Mouse (Mus musculus): ENCODE measurements around the gene Tkfc. TPM values are rescaled to one million over a fixed set of nuclear protein-coding genes. Genes with fewer than 3 reads are reported as not detected.

Tkfc gene
- polyA plus RNA-seq (2012; rRNA removed): 31.3 and 36.1 TPM in 2 replicates

GRCm38 (mm10) chr19:10605293-10605900 lies at the start of gene Tkfc, which contains the start of gene Ddb1:
TSS of gene Tkfc (minus strand) at chr19:10605654.
TSS of gene Ddb1 (plus strand) at chr19:10605327.

GRCm38 (mm10) chr19:10634106-10634871 lies 28.8 kb upstream of the Tkfc start, which contains the start of gene Vwce:
TSS of gene Vwce (plus strand) at chr19:10634213.

GRCm38 (mm10) chr19:10576690-10577561 lies 28.5 kb downstream of the Tkfc start, which contains the start of the genes Cyb561a3 and Tmem138:
TSS of gene Cyb561a3 (plus strand) at chr19:10577172.
TSS of gene Tmem138 (minus strand) at chr19:10577362.

GRCm38 (mm10) chr19:10555624-10556510 lies 49.6 kb downstream of the Tkfc start, which contains the start of gene Tmem216:
TSS of gene Tmem216 (minus strand) at chr19:10556238.

Other genes starting within 250 kb of the Tkfc start
- 46.7 and 51.5 TPM in 2 replicates for gene Syt7, start 216.6 kb downstream of the Tkfc start, polyA plus RNA-seq (2012; rRNA removed)
- 1.2 and 1.5 TPM in 2 replicates for gene Lrrc10b, start 148.2 kb downstream of the Tkfc start, polyA plus RNA-seq (2012; rRNA removed)
- gene Ppp1r32, start 122.7 kb downstream of the Tkfc start, polyA plus RNA-seq (2012; rRNA removed): 1.9 and 2.3 TPM in 2 replicates
- gene Cpsf7, start 80.4 kb downstream of the Tkfc start, polyA plus RNA-seq (2012; rRNA removed): 126 and 131 TPM in 2 replicates
- 50.1 and 51.0 TPM in 2 replicates for gene Sdhaf2, start 79.5 kb downstream of the Tkfc start, polyA plus RNA-seq (2012; rRNA removed)
- gene Tmem216, start 49.4 kb downstream of the Tkfc start, polyA plus RNA-seq (2012; rRNA removed): 56.3 and 60.8 TPM in 2 replicates
- gene Cyb561a3, start 28.5 kb downstream of the Tkfc start, polyA plus RNA-seq (2012; rRNA removed): 19.2 and 19.7 TPM in 2 replicates
- 32.0 and 34.1 TPM in 2 replicates for gene Tmem138, start 28.3 kb downstream of the Tkfc start, polyA plus RNA-seq (2012; rRNA removed)
- 233 and 239 TPM in 2 replicates for gene Ddb1, start 327 bp downstream of the Tkfc start, polyA plus RNA-seq (2012; rRNA removed)
- 1.1 and 1.3 TPM in 2 replicates for gene Vwce, start 28.6 kb upstream of the Tkfc start, polyA plus RNA-seq (2012; rRNA removed)
- gene Pga5, start 72.4 kb upstream of the Tkfc start, polyA plus RNA-seq (2012; rRNA removed): 0.06 and 0.07 TPM in 2 replicates
- gene Vps37c, start 83.1 kb upstream of the Tkfc start, polyA plus RNA-seq (2012; rRNA removed): 27.8 and 30.0 TPM in 2 replicates
- gene Cd5, start 133.3 kb upstream of the Tkfc start, polyA plus RNA-seq (2012; rRNA removed): 0.10 and 0.18 TPM in 2 replicates
- gene Cd6, start 224.4 kb upstream of the Tkfc start, polyA plus RNA-seq (2012; rRNA removed): 0.03 TPM in 1 of 2 replicates, not detected in the other
- 1.8 and 2.6 TPM in 2 replicates for gene Slc15a3, start 234.1 kb upstream of the Tkfc start, polyA plus RNA-seq (2012; rRNA removed)

All from central nervous system, embryonic 14 days (tissue).